Mouse (Mus musculus) mouse embryonic stem cell (cell line): ENCODE measurements around the gene Znhit6.

ENCODE experiments used
- in situ Hi-C, 2 experiments: fragments of 300-500 bp; cut with MboI; formaldehyde crosslinking; loops; 1 replicate in 1 of 2; 3 replicates in 1 of 2; pipeline ENCODE4 v1.14.3; 2019 to 2020; ENCODE audit warnings: low sequenced_read_pairs in 2 of 2, low pct_unique_long_range_greater_than_20kb in 1 of 2, mixed read lengths in 1 of 2; ENCODE audit not compliant: unreplicated experiment in 1 of 2

Znhit6 gene

DNA sequence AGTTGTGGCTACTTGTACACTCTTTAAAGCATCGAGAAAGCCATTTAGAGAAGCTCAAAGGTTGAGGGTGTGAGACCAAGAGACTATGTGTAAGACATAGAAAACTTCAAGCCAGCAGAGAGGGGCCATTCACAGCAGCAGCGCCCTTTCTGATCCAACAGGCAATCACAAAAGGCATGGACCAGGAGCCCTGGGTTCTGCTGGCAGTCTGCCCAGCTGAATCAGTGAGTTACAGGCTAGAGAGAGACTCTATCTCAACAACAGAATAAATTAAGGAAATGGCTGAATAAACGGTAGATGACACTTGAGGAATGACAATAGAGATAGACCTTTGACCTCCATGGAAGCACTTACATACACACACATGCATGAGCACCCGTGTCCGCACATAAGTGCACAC, 52.6 kb downstream of the Znhit6 start:
- in situ Hi-C loops: loop anchor here in 1 of 2 experiments (10.0 kb wide), 1 partner anchor 276 kb away; no protein-coding TSS in a partner anchor

DNA sequence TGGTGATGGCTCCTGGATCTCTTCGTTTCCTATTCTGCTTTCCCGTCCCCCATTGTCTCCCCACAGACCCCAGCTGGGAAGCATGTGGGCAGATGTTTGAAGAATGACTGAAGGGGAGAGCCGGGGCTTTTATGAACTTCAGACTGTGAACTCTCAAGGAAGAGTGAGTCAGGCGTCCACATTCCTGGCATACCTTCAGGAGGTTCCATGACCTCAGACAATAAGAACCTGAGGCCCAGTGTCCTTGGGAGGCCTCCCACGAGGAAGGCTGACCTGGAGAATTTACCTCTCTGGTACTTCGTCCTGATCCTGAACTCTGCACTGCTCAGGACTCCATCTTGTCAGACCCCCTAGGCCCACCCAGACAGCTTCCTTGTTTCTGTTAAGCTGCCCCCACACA, 56.9 kb downstream of the Znhit6 start:
- in situ Hi-C loops: no loop called here

DNA sequence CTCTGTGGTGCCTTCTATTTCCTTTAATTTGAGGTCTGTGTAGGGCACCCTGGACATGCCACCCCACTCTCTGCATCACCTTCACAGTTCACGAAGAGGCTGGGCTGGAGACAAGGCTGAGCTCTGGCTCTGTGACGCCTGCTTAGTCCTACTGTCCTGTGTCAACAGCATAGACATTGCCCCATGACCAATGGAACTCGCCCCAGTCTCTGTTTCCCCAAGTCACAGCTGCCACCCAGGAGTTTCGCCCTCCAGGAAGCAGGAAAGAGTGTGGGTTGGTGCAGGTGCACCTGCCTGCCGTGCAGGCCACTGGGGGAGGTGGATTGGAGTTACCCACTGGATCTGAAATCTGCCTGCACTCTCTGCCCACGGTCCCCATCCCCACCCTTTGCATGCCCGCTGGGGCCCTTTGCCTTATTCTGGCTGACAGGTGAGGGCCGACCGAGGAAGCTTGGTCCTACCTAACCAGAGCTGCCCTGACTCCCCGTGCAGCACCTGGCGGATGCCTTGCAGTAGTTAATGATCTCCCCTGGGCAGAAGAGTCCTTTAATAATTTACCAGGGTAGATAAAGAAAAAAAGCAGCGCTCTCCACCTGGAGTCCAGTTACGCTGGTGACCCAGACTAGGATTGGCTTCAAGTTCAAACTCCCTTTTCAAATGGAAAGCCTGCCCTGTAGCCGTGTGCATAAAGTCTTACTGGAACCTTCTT, 58.2 kb downstream of the Znhit6 start:
- in situ Hi-C loops: no loop called here

DNA sequence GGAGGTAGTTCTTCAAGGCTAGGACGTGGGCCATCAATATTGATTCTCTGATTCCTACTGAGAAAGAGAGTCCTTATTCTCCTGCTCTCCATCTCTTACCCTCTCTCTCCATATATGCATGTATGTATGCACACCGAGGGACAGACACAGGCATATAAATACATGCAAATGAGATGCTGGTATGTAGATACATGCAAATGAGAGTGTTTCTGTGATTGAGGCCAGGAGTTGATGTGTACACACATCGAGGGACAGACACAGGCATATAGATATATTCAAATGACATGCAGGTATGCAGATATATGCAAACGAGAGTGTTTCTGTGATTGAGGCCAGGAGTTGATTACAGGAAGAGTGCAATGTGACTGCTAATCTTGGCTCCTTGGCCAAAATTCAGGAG, 64.2 kb downstream of the Znhit6 start:
- in situ Hi-C loops: no loop called here

DNA sequence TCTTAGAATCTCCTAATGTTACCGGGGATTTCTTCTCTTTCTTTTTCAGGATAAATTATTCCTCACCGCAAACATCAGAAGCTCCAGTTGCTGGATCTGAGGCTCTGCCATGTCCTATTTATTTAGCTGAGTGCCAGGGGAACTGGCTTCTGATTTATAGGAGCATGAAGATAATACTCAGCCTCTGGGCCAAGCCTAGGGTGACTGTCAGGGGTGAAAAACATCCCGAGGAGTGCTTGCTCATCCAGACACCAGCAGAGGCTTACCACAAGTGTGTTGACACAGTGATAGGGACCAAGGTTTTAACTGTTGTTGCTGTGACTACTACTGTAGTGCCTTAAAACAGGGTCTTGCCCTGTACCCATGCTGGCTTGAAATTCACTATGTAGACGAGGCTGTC, 64.6 kb downstream of the Znhit6 start:
- in situ Hi-C loops: no loop called here

DNA sequence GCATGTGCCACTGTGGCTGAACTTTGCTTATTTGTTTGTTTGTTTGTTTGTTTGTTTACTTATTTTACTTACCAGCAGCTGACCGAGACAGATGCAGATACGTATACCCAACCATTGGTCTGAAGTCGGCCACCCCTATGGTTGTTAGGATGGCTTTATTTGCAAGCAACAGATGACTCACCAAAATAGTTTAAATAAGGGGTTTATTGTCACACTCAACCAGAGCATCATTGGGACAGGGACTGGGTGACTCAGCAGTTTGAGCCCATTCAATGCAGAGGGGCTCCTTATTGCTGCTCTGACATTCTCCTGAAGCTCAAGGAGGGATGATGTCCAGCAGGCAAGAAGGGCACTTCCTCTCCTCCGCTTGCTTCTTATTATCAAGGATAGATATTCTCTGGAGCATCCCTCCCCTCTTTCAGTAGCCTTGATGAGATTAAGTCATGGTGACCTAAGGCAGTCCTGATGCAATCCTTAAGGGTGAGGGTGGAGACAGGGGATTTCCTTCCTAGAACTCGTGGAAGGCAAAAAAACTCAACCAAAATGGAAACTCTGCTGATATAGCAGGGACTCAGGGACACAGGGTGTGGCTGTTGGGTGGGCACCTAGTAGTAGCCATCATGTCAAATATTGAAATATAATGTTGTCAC, 65.2 kb downstream of the Znhit6 start:
- in situ Hi-C loops: no loop called here

DNA sequence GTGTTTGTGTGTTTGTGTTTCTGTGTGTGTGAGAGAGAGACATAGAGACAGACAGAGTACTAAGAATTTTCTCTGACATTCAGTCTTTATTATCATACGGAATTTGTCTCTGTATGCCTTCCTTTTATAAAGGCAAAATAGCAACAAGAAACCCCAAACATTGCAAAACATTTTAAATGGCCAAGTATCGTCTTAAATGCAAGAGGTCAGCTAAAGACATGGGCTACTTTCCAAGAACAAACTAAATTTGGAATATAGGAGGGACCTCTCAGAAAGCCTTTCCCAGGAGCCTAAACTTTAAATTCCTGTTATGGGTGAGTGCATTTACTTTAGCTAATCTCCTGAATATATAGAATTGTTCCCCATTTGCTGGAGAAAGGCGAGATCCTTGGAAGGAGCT, 65.9 kb downstream of the Znhit6 start:
- in situ Hi-C loops: no loop called here

DNA sequence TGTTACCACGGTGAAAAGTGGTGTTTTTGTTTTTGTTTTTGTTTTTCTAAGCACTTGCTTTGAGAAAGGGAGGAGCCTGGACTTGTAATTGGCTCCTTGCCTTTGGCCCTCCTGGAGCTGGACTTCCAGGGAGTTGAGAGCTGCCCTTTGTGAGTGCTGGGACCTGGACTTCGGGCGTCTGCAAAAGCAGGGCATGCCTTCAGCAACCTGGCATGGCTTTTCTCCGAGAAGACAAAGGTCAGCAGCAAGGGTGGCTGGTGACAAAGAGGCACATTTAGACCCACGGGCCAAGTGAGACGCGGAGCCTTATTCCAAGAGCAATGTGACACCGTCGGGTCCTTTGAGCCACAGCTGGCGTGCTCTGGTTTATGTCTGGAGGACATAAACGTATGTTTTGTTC, 66.9 kb downstream of the Znhit6 start:
- in situ Hi-C loops: no loop called here

DNA sequence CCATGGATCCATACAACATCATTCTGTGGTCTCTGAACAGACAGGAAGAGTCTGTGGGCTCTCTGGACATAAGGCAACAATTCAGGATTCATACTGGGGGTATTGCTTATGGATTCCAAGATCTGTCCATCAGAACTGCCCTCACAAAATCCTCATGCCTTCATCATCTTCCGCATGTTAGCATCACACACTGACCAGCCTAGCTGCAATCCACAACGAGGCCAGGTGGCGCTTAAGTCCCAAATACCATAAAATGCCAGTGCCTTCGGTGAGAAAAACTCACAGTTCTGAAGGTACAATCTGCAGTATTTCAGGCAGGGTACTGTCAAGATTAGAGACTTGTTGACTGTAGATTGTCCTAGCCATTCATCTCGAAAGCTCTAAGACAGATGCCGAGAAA, 69.5 kb downstream of the Znhit6 start:
- in situ Hi-C loops: no loop called here

DNA sequence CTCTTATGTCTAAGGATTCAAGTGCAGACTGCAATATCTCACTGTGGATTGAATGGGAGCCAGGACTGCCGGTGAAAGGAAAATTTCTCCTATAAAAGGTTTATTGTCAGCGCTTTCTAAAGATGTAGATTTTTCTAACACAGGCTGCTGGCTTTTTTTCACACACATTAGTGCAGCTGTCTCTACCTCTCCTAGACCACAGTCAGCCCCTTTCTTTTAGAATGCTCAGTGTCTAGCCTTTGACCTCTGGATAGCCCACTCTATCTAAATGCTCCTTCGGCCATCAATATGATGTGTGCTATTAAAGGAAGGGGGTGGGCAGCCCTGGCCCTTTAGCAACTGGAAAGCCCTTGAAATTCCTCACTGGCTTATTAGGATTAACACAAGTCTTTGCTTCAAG, 70.0 kb downstream of the Znhit6 start:
- in situ Hi-C loops: no loop called here

DNA sequence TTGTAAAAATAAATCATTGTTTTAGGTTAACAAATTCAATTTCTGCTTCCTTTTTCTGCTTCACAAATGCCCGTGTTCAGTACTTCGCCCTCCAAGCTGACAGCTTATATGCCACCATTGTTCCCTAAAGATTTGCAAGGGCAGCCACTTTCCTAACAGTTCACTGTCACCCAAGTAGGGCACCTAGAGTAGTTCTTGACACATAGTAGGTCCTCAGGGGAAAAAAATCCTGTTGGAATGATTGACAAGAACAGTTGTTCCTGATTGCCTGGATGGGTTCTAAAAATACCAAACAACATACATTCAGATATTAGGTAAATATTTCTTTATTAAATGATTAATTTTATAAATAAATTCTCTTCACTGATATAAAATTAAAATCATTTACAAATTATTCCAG, 70.7 kb downstream of the Znhit6 start:
- in situ Hi-C loops: no loop called here

DNA sequence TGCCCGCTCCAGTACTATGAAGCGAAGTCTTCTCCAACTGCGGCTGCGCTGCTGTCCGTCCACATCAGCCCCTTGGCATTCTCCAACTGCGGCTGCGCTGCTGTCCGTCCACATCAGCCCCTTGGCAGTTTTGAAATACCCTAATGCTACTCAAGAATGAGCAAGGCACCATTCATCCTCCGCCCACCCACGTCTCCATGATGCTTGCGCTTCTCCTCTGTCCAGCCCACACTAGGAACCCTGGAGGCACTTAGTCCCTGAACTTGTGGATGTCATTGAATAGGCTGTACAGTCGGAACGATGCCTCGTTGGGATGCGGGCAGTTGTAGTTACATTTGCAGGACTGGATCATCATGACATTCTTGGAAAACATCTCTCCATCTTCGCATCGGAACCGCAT, 71.4 kb downstream of the Znhit6 start:
- in situ Hi-C loops: no loop called here

DNA sequence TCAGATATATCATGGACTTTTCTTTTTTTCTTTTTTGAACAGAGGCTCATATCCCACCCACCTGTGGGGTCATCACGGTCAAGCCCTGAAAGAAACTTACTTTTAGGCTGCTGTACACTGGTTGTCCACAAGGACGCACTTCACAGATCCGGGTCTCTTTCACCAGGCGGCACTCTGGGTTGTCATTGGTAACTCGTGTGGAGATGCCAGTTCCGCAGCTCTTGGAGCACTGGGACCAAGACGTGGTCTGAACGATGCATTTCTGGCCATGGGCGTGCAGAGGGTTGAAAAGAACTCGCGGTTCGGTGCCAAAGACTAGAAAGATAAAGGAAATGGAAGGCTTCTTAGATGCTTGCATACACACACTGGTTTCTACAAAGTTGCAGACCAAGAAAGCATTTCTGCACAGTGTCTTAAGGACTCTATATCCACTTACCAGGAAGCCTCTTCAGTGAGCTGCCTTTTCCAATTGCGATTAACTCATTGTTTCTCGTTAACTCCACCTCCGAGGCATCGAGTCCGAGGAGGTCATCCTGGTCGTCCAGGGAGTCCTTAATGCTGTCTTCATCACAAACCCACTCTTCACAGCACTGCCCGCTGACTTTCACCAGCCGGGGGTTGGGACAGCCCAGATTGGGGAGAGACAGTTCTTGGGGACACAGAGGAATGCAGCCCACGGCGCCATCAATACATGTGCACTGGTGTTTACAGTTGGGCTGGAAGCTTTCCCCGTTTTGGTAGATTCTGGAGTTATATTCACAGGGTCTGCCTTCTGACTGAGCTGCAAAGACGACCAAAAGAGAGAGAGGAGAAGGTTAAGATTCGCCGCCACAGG, 72.3 kb downstream of the Znhit6 start:
- in situ Hi-C loops: no loop called here

DNA sequence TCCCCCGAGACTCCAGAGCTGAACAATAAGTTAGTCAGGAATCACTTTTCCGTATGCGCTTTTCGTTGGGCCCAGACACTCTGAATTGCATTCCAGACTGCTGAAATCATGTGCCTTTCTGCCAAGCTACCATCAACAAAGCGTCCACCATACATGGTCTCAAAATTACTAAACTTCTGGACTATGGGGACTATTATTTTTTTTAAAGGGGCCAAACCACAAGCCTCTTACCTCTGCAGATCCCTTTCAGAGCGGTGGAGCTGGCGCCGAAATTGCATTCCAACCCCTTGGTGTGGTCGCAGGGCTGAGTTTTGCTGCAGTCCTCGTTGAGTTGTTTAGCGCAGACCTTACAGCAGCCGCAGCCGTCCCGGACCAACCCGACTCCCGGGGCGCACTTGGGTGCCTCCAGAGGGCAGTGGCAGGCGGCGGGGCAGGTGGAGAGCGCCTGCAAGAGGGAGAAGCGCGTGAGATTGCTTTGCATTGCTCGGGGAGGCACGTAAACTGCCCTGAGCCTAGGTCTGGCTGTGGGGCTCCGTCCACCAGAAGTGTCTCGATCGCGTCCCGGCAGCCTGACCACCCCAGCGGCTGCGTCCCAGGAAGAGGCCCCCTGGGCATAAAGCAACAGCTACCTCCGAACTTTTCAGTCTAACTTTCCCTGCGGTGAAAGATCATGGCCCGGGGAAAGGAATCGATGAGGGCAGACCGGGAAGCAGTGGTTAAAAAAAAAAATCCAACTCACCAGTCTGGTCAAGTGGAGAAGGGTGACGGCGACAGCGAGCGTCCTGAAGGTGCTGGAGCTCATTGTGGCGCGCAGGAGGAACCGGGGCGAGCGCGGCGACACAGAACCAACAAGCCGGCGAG, 73.2 kb downstream of the Znhit6 start:
- in situ Hi-C loops: no loop called here

DNA sequence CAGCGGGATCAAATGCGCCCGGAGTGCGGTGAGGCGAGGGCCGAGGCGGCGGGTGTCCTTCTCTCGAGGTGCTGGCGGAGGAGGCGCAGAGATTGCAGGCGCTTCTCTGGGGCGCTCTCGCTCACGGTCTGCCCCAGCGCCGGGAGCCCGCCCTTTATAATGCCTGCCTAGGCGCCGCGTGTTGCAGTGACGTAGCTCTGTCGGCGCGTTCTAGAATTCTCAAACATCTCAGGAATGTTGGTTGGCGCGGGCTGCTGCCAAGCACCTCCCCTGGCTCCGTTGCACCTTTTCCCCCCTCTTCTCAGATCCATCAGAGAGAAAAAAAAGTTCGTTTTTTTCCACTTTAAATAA, 73.8 kb downstream of the Znhit6 start, which contains the start of gene Ccn1:
Ccn1 (minus strand) TSS at position 130 of the 351 bp plus-strand sequence.
- in situ Hi-C loops: no loop called here

DNA sequence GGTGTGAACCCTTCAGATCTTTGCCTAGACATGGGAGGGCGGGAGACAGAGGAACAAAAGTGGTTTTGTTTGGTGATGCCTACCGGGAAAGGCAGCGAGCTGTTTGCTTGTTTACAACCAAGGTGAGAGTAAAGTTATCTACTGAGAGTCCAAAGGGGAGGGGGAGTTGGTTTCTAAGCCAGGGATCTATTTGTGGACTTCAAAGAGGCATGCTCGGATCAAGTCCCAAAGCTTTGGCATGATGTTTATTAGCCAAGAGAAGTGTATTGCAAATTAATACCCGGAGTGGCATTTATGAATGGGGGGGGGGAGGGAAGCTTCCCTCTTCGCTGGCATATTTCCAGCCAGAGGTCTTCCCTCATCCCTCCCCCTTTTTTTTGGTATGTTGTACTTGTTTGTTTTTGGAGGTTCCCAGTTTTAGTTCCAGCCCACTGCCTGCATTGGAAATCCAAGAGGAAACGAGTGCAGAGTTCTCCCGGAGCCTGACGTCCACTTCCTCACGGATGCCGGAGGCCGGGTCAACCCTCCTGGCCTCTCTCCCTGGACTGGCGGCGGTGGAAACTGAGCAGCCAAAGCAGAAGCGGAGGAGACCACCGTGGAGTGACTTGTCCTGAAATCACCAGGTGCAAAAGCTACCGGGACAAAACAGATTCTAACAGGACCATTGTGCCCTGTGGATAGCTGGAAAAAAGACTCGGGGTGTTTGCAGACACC, 74.5 kb downstream of the Znhit6 start:
- in situ Hi-C loops: no loop called here

DNA sequence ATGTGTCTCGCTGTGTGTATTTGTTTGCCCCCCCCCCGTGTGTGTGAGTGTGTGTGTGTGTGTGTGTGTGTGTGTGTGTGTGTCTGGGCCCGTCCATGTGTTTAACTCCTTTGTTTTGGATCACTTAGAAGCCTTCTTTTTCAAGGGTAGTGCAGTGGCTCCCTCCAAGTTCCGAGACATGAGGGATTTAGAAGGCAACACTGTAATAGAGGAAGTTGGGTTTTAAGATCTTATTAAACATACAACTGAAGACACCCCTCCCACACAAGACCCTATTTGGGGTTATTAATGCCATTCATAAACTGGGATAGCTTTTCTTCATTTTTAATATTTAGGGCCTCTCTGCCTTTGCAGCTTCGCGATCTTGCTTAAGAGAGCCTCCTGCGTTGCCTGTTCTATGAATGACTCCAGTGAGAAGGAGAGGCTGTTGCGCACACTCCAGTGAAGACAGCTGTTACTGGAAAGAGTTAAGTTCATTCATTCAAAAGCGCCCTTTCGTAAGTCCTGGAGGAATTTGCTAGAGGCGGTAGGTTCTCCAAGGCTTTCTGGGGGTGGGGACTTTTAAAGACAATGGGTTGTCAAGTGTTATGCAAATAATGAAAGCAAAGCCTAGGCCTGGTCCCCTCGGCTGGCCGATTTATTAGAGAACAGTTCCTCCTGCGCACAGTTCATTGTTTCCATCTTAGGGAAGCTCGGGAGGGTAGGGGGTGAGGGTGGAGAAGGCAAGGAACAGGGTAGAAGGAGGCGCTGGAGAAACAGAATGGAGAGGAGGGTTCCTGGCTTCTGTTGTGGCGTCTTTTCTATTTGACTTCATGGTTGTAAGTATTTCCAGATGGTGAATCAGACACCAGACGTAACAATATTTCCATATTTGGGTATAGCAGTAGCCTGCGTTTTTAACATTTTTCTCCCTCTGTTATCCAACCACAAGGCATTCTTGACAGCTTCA, 75.3 kb downstream of the Znhit6 start:
- in situ Hi-C loops: no loop called here
